Mouse (Mus musculus): ENCODE results near the gene Mtus2. TPM values are rescaled to one million over a fixed set of nuclear protein-coding genes. Genes with fewer than 3 reads are reported as not detected.

Gene Mtus2
- polyA plus RNA-seq, 1 experiment from 2014 or later: 11.4 TPM

GRCm38 (mm10) chr5:148053609-148053990, 96.5 kb downstream of the Mtus2 start:
- no peak overlapping the region for H3K9ac ChIP-seq (ENCODE audit: low read length)
- H3K9me3 ChIP-seq (replicated peaks; ENCODE audit: control insufficient read depth, low read length): no peaks in the 10 kb centered on the region
- no peak overlapping the region for H3K4me2 ChIP-seq (ENCODE audit: low read depth, low read length)
- 75% methylated on average over 4 of the region's 4 CpGs for WGBS
- no peaks in the 10 kb centered on the region for H3K36me3 ChIP-seq (ENCODE audit: control insufficient read depth, insufficient read depth, low read length)
- H3K27me3 ChIP-seq (ENCODE audit: control insufficient read depth, insufficient read depth, low read length): no peaks in the 10 kb centered on the region
- ATAC-seq (ENCODE audit: insufficient read depth, low FRiP score): no peak
- no peak overlapping the region for H3K27ac ChIP-seq (ENCODE audit: low read length)
- H3K4me1 ChIP-seq (ENCODE audit: control insufficient read depth, insufficient read depth, low read length): no peaks in the 10 kb centered on the region
- H3K4me3 ChIP-seq (replicated peaks; ENCODE audit: low read length): no peak overlapping the region

- H3K36me3 ChIP-seq (ENCODE audit: control insufficient read depth, insufficient read depth, low read length): no peaks in the 10 kb centered on the region
- no peak overlapping the region for H3K27ac ChIP-seq (ENCODE audit: low read length)
- H3K9ac ChIP-seq (ENCODE audit: low read length): no peak overlapping the region
- ATAC-seq (ENCODE audit: insufficient read depth, low FRiP score): no peak
- H3K4me3 ChIP-seq (replicated peaks; ENCODE audit: low read length): no peak overlapping the region
- WGBS: 75% methylated on average over 1 of the region's 1 CpGs
- H3K4me2 ChIP-seq (ENCODE audit: low read depth, low read length): no peak overlapping the region
- H3K9me3 ChIP-seq (replicated peaks; ENCODE audit: control insufficient read depth, low read length): no peaks in the 10 kb centered on the region
- H3K27me3 ChIP-seq (ENCODE audit: control insufficient read depth, insufficient read depth, low read length): no peaks in the 10 kb centered on the region
- no peaks in the 10 kb centered on the region for H3K4me1 ChIP-seq (ENCODE audit: control insufficient read depth, insufficient read depth, low read length)
These were observed 99.7 kb downstream of the Mtus2 start for GRCm38 (mm10) chr5:148056831-148057230.

GRCm38 (mm10) chr5:148057433-148057832, 100.3 kb downstream of the Mtus2 start:
- WGBS: 57% methylated on average over 3 of the region's 3 CpGs
- H3K27me3 ChIP-seq (ENCODE audit: control insufficient read depth, insufficient read depth, low read length): no peaks in the 10 kb centered on the region
- no peaks in the 10 kb centered on the region for H3K9me3 ChIP-seq (replicated peaks; ENCODE audit: control insufficient read depth, low read length)
- no peaks in the 10 kb centered on the region for H3K36me3 ChIP-seq (ENCODE audit: control insufficient read depth, insufficient read depth, low read length)
- no peak overlapping the region for H3K4me3 ChIP-seq (replicated peaks; ENCODE audit: low read length)
- no peak overlapping the region for H3K27ac ChIP-seq (ENCODE audit: low read length)
- H3K9ac ChIP-seq (ENCODE audit: low read length): no peak overlapping the region
- ATAC-seq (ENCODE audit: insufficient read depth, low FRiP score): no peak
- no peaks in the 10 kb centered on the region for H3K4me1 ChIP-seq (ENCODE audit: control insufficient read depth, insufficient read depth, low read length)
- H3K4me2 ChIP-seq (ENCODE audit: low read depth, low read length): no peak overlapping the region

- WGBS: 71% methylated on average over 3 of the region's 3 CpGs
- H3K9ac ChIP-seq (ENCODE audit: low read length): no peak overlapping the region
- no peaks in the 10 kb centered on the region for H3K9me3 ChIP-seq (replicated peaks; ENCODE audit: control insufficient read depth, low read length)
- no peaks in the 10 kb centered on the region for H3K27me3 ChIP-seq (ENCODE audit: control insufficient read depth, insufficient read depth, low read length)
- H3K27ac ChIP-seq (ENCODE audit: low read length): no peak overlapping the region
- H3K4me1 ChIP-seq (ENCODE audit: control insufficient read depth, insufficient read depth, low read length): no peaks in the 10 kb centered on the region
- ATAC-seq (ENCODE audit: insufficient read depth, low FRiP score): no peak
- no peak overlapping the region for H3K4me3 ChIP-seq (replicated peaks; ENCODE audit: low read length)
- H3K36me3 ChIP-seq (ENCODE audit: control insufficient read depth, insufficient read depth, low read length): no peaks in the 10 kb centered on the region
- no peak overlapping the region for H3K4me2 ChIP-seq (ENCODE audit: low read depth, low read length)
These were observed 102.2 kb downstream of the Mtus2 start for GRCm38 (mm10) chr5:148059339-148059738.

- no peaks in the 10 kb centered on the region for H3K27me3 ChIP-seq (ENCODE audit: control insufficient read depth, insufficient read depth, low read length)
- no peak for ATAC-seq (ENCODE audit: insufficient read depth, low FRiP score)
- no peak overlapping the region for H3K9ac ChIP-seq (ENCODE audit: low read length)
- no peak overlapping the region for H3K27ac ChIP-seq (ENCODE audit: low read length)
- H3K4me2 ChIP-seq (ENCODE audit: low read depth, low read length): no peak overlapping the region
- H3K36me3 ChIP-seq (ENCODE audit: control insufficient read depth, insufficient read depth, low read length): no peaks in the 10 kb centered on the region
- WGBS: 90% methylated on average over 4 of the region's 4 CpGs
- H3K9me3 ChIP-seq (replicated peaks; ENCODE audit: control insufficient read depth, low read length): no peaks in the 10 kb centered on the region
- no peaks in the 10 kb centered on the region for H3K4me1 ChIP-seq (ENCODE audit: control insufficient read depth, insufficient read depth, low read length)
- no peak overlapping the region for H3K4me3 ChIP-seq (replicated peaks; ENCODE audit: low read length)
These were observed 104.7 kb downstream of the Mtus2 start for GRCm38 (mm10) chr5:148061869-148062268.

- no peak for ATAC-seq (ENCODE audit: insufficient read depth, low FRiP score)
- no peaks in the 10 kb centered on the region for H3K36me3 ChIP-seq (ENCODE audit: control insufficient read depth, insufficient read depth, low read length)
- no peaks in the 10 kb centered on the region for H3K9me3 ChIP-seq (replicated peaks; ENCODE audit: control insufficient read depth, low read length)
- H3K4me2 ChIP-seq (ENCODE audit: low read depth, low read length): no peak overlapping the region
- no peak overlapping the region for H3K4me3 ChIP-seq (replicated peaks; ENCODE audit: low read length)
- H3K27me3 ChIP-seq (ENCODE audit: control insufficient read depth, insufficient read depth, low read length): no peaks in the 10 kb centered on the region
- H3K27ac ChIP-seq (ENCODE audit: low read length): no peak overlapping the region
- H3K4me1 ChIP-seq (ENCODE audit: control insufficient read depth, insufficient read depth, low read length): no peaks in the 10 kb centered on the region
- 68% methylated on average over 3 of the region's 3 CpGs for WGBS
- H3K9ac ChIP-seq (ENCODE audit: low read length): no peak overlapping the region
These were observed 106.6 kb downstream of the Mtus2 start for GRCm38 (mm10) chr5:148063745-148064144.

GRCm38 (mm10) chr5:148065251-148065650, 108.1 kb downstream of the Mtus2 start:
- no peaks in the 10 kb centered on the region for H3K4me1 ChIP-seq (ENCODE audit: control insufficient read depth, insufficient read depth, low read length)
- no peak overlapping the region for H3K4me2 ChIP-seq (ENCODE audit: low read depth, low read length)
- no peaks in the 10 kb centered on the region for H3K27me3 ChIP-seq (ENCODE audit: control insufficient read depth, insufficient read depth, low read length)
- WGBS: 68% methylated on average over 5 of the region's 5 CpGs
- no peaks in the 10 kb centered on the region for H3K36me3 ChIP-seq (ENCODE audit: control insufficient read depth, insufficient read depth, low read length)
- H3K27ac ChIP-seq (ENCODE audit: low read length): no peak overlapping the region
- H3K9ac ChIP-seq (ENCODE audit: low read length): no peak overlapping the region
- ATAC-seq (ENCODE audit: insufficient read depth, low FRiP score): no peak
- H3K4me3 ChIP-seq (replicated peaks; ENCODE audit: low read length): no peak overlapping the region
- no peaks in the 10 kb centered on the region for H3K9me3 ChIP-seq (replicated peaks; ENCODE audit: control insufficient read depth, low read length)

- H3K27me3 ChIP-seq (ENCODE audit: control insufficient read depth, insufficient read depth, low read length): no peaks in the 10 kb centered on the region
- 10% methylated on average over 4 of the region's 4 CpGs for WGBS
- ATAC-seq (ENCODE audit: insufficient read depth, low FRiP score): no peak
These were observed 112.8 kb downstream of the Mtus2 start for GRCm38 (mm10) chr5:148069909-148070308.

GRCm38 (mm10) chr5:148071800-148072199, 114.7 kb downstream of the Mtus2 start:
- H3K4me1 ChIP-seq (ENCODE audit: control insufficient read depth, insufficient read depth, low read length): no peaks in the 10 kb centered on the region
- H3K36me3 ChIP-seq (ENCODE audit: control insufficient read depth, insufficient read depth, low read length): no peaks in the 10 kb centered on the region
- H3K9me3 ChIP-seq (replicated peaks; ENCODE audit: control insufficient read depth, low read length): no peaks in the 10 kb centered on the region
- no peak overlapping the region for H3K27ac ChIP-seq (ENCODE audit: low read length)
- H3K27me3 ChIP-seq (ENCODE audit: control insufficient read depth, insufficient read depth, low read length): no peaks in the 10 kb centered on the region
- WGBS: 5% methylated on average over 9 of the region's 9 CpGs
- H3K4me2 ChIP-seq (ENCODE audit: low read depth, low read length): no peak overlapping the region
- H3K4me3 ChIP-seq (replicated peaks; ENCODE audit: low read length): no peak overlapping the region
- ATAC-seq (ENCODE audit: insufficient read depth, low FRiP score): no peak
- H3K9ac ChIP-seq (ENCODE audit: low read length): no peak overlapping the region

More at GRCm38 (mm10) chr5:148069909-148070308, 112.8 kb downstream of the Mtus2 start:
- H3K9ac ChIP-seq (ENCODE audit: low read length): no peak overlapping the region
- H3K36me3 ChIP-seq (ENCODE audit: control insufficient read depth, insufficient read depth, low read length): no peaks in the 10 kb centered on the region
- no peak overlapping the region for H3K4me3 ChIP-seq (replicated peaks; ENCODE audit: low read length)
- no peak overlapping the region for H3K27ac ChIP-seq (ENCODE audit: low read length)
- H3K4me2 ChIP-seq (ENCODE audit: low read depth, low read length): no peak overlapping the region
- H3K4me1 ChIP-seq (ENCODE audit: control insufficient read depth, insufficient read depth, low read length): no peaks in the 10 kb centered on the region
- no peaks in the 10 kb centered on the region for H3K9me3 ChIP-seq (replicated peaks; ENCODE audit: control insufficient read depth, low read length)

GRCm38 (mm10) chr5:148073461-148073860, 116.3 kb downstream of the Mtus2 start:
- H3K9ac ChIP-seq (ENCODE audit: low read length): no peak overlapping the region
- H3K4me2 ChIP-seq (ENCODE audit: low read depth, low read length): no peak overlapping the region
- 89% methylated on average over 5 of the region's 5 CpGs for WGBS
- H3K4me3 ChIP-seq (replicated peaks; ENCODE audit: low read length): no peak overlapping the region
- H3K9me3 ChIP-seq (replicated peaks; ENCODE audit: control insufficient read depth, low read length): no peaks in the 10 kb centered on the region
- no peak overlapping the region for H3K27ac ChIP-seq (ENCODE audit: low read length)
- H3K27me3 ChIP-seq (ENCODE audit: control insufficient read depth, insufficient read depth, low read length): no peaks in the 10 kb centered on the region
- no peak for ATAC-seq (ENCODE audit: insufficient read depth, low FRiP score)
- H3K4me1 ChIP-seq (ENCODE audit: control insufficient read depth, insufficient read depth, low read length): no peaks in the 10 kb centered on the region
- H3K36me3 ChIP-seq (ENCODE audit: control insufficient read depth, insufficient read depth, low read length): no peaks in the 10 kb centered on the region
